Mouse (Mus musculus) kidney, postnatal 25 days (tissue): Measurements from ENCODE around the gene Zfp597.
"Not testable (repeated sequence)": the region's sequence is repeated elsewhere in the genome, so short reads cannot be mapped to it uniquely, and the experiment has no call there.

Experiments used
- DNase-seq, 2 experiments: peaks; one replicate each; pipeline ENCODE4 v3.0.0; 2021; ENCODE audit warnings: mixed read lengths in 2 of 2

Gene Zfp597

GRCm38 (mm10) chr16:3854437-3855182, 29.8 kb downstream of the Zfp597 start:
- no peak for DNase-seq

- DNase-seq, result no peak
These were observed 31.8 kb downstream of the Zfp597 start for GRCm38 (mm10) chr16:3852586-3852985.

- not testable (repeated sequence) for DNase-seq
These were observed 33.1 kb downstream of the Zfp597 start for GRCm38 (mm10) chr16:3851301-3851700.

GRCm38 (mm10) chr16:3848416-3848815, 35.9 kb downstream of the Zfp597 start:
- no peak for DNase-seq

GRCm38 (mm10) chr16:3847871-3848270, 36.5 kb downstream of the Zfp597 start:
- no peak for DNase-seq

GRCm38 (mm10) chr16:3846711-3847518, 37.4 kb downstream of the Zfp597 start, which contains the start of gene Zfp174:
Gene Zfp174, plus strand, starts transcription at chr16:3847268.
- DNase-seq, result peak; percentile 95 to 98

GRCm38 (mm10) chr16:3843796-3844195, 40.6 kb downstream of the Zfp597 start:
- no peak for DNase-seq

GRCm38 (mm10) chr16:3842989-3843388, 41.4 kb downstream of the Zfp597 start:
- DNase-seq, result no peak

GRCm38 (mm10) chr16:3839157-3839885, 45.0 kb downstream of the Zfp597 start:
- DNase-seq, result peak in 1 of 2 experiments; percentile 17

- DNase-seq, result no peak
These were observed 48.9 kb downstream of the Zfp597 start for GRCm38 (mm10) chr16:3835461-3835860.

- DNase-seq, result no peak
These were observed 53.7 kb downstream of the Zfp597 start, which contains the start of gene Olfr15 for GRCm38 (mm10) chr16:3830588-3831109. Gene Olfr15, plus strand, starts transcription at chr16:3830878.

GRCm38 (mm10) chr16:3829727-3830126, 54.6 kb downstream of the Zfp597 start:
- no peak for DNase-seq

- DNase-seq, result no peak
These were observed 56.3 kb downstream of the Zfp597 start for GRCm38 (mm10) chr16:3828021-3828420.

- DNase-seq, result no peak
These were observed 64.2 kb downstream of the Zfp597 start for GRCm38 (mm10) chr16:3820202-3820601.

- not testable (repeated sequence) for DNase-seq
These were observed 69.7 kb downstream of the Zfp597 start for GRCm38 (mm10) chr16:3814667-3815066.
